Mouse (Mus musculus): ENCODE results near the gene Pcbd2. TPM values are rescaled to one million over a fixed set of nuclear protein-coding genes. Genes with fewer than 3 reads are reported as not detected.

Pcbd2 gene
- polyA plus RNA-seq, 1 experiment from 2014 or later: 66.0 TPM

Other genes starting within 250 kb of the Pcbd2 start
- gene Dbn1, start 239.3 kb upstream of the Pcbd2 start, polyA plus RNA-seq (2015; fragmentation: Nextera tagmentation; extraction: Ambion mirVana): 59.4 and 62.5 TPM in 2 replicates
- gene Pdlim7, start 213.7 kb upstream of the Pcbd2 start, polyA plus RNA-seq (2015; fragmentation: Nextera tagmentation; extraction: Ambion mirVana): 229 and 248 TPM in 2 replicates
- 1.9 and 2.2 TPM in 2 replicates for gene Dok3, start 198.1 kb upstream of the Pcbd2 start, polyA plus RNA-seq (2015; fragmentation: Nextera tagmentation; extraction: Ambion mirVana)
- 31.9 and 32.1 TPM in 2 replicates for gene Ddx41, start 190.7 kb upstream of the Pcbd2 start, polyA plus RNA-seq (2015; fragmentation: Nextera tagmentation; extraction: Ambion mirVana)
- gene Fam193b, start 156.2 kb upstream of the Pcbd2 start, polyA plus RNA-seq (2015; fragmentation: Nextera tagmentation; extraction: Ambion mirVana): 22.6 and 23.9 TPM in 2 replicates
- 99.9 and 110 TPM in 2 replicates for gene Tmed9, start 153.6 kb upstream of the Pcbd2 start, polyA plus RNA-seq (2015; fragmentation: Nextera tagmentation; extraction: Ambion mirVana)
- gene B4galt7, start 127.5 kb upstream of the Pcbd2 start, polyA plus RNA-seq (2015; fragmentation: Nextera tagmentation; extraction: Ambion mirVana): 18.1 and 18.9 TPM in 2 replicates
- gene Caml, start 104.4 kb upstream of the Pcbd2 start, polyA plus RNA-seq (2015; fragmentation: Nextera tagmentation; extraction: Ambion mirVana): 35.6 and 39.9 TPM in 2 replicates
- 20.5 and 21.4 TPM in 2 replicates for gene Ddx46, start 92.3 kb upstream of the Pcbd2 start, polyA plus RNA-seq (2015; fragmentation: Nextera tagmentation; extraction: Ambion mirVana)
- gene B230219D22Rik, start 34.2 kb upstream of the Pcbd2 start, polyA plus RNA-seq (2015; fragmentation: Nextera tagmentation; extraction: Ambion mirVana): 49.3 and 51.4 TPM in 2 replicates
- gene Txndc15, start 12.7 kb upstream of the Pcbd2 start, polyA plus RNA-seq (2015; fragmentation: Nextera tagmentation; extraction: Ambion mirVana): 65.6 and 73.4 TPM in 2 replicates
- 0.11 TPM in 1 of 2 replicates, not detected in the other for gene Catsper3, start 57.2 kb downstream of the Pcbd2 start, polyA plus RNA-seq (2015; fragmentation: Nextera tagmentation; extraction: Ambion mirVana)
- gene Pitx1, start 108.8 kb downstream of the Pcbd2 start, polyA plus RNA-seq (2015; fragmentation: Nextera tagmentation; extraction: Ambion mirVana): 0.09 and 0.17 TPM in 2 replicates

Measured in heart, embryonic 16.5 days (tissue).